Mouse (Mus musculus) lung, embryonic 16.5 days (tissue): ENCODE measurements at regions not wholly inside any gene's neighbourhood (a gene's known extent, or its start where the extent isn't known, plus 50 kb on each side); places are given as distances from the start of the nearest gene placed in this dataset.

ENCODE experiments used
- ATAC-seq: fragments of 200-750 bp; cut with Nextera tagmentation; 2 replicates; pipeline ENCODE4 v1.8.0; 2017; ENCODE audit warnings: low read depth, mild to moderate bottlenecking, moderate library complexity
- H3K27ac ChIP-seq: fragments of 300-500 bp; sonication (generic); 2 replicates; pipeline ENCODE4 v1.5.1; 2014; ENCODE audit warnings: mild to moderate bottlenecking, control low read depth, low read length
- H3K27me3 ChIP-seq: fragments of 300-500 bp; sonication (generic); 2 replicates; pipeline ENCODE4 v1.6.1; 2014; ENCODE audit warnings: low read depth, low read length, mixed read lengths; ENCODE audit not compliant: control insufficient read depth, insufficient read depth
- H3K36me3 ChIP-seq: fragments of 300-500 bp; sonication (generic); 2 replicates; pipeline ENCODE4 v1.6.1; 2014; ENCODE audit warnings: low read length; ENCODE audit not compliant: control insufficient read depth, insufficient read depth
- H3K4me1 ChIP-seq: fragments of 300-500 bp; sonication (generic); replicated peaks from 2 replicates; pipeline ENCODE4 v1.6.1; 2014; ENCODE audit warnings: low read length, mixed read lengths; ENCODE audit not compliant: control insufficient read depth, insufficient read depth
- H3K4me2 ChIP-seq: fragments of 300-500 bp; sonication (generic); 2 replicates; pipeline ENCODE4 v1.6.1; 2014; ENCODE audit warnings: low read depth, low read length, control low read depth
- H3K4me3 ChIP-seq: fragments of 300-500 bp; sonication (generic); 2 replicates; pipeline ENCODE4 v1.5.1; 2014; ENCODE audit warnings: mild to moderate bottlenecking, low read length, control low read depth
- H3K9ac ChIP-seq: fragments of 300-500 bp; sonication (generic); 2 replicates; pipeline ENCODE4 v1.6.1; 2014; ENCODE audit warnings: low read length, control low read depth
- H3K9me3 ChIP-seq: fragments of 300-500 bp; sonication (generic); 2 replicates; pipeline ENCODE4 v1.6.1; 2016; ENCODE audit warnings: low read length; ENCODE audit not compliant: control insufficient read depth
- WGBS: fragments of 180-500 bp; shearing (Covaris S2); extraction: QIAGEN DNeasy Blood & Tissue Kit; methylation state at CpG from one replicate; pipeline ENCODE4 v1.1.7; 2014; 5-methylcytosine and 5-hydroxymethylcytosine counted together

- whole genome bisulfite sequencing = 19% methylated on average over 2 of the region's 2 CpGs
- no peaks in the 10 kb centered on the region for H3K36me3 ChIP-seq
- H3K27ac ChIP-seq = no peak overlapping the region
- no peak for ATAC-seq
- H3K4me1 ChIP-seq = no peaks in the 10 kb centered on the region
- H3K27me3 ChIP-seq = no peaks in the 10 kb centered on the region
- no peaks in the 10 kb centered on the region for H3K9me3 ChIP-seq
- no peak overlapping the region for H3K4me2 ChIP-seq
- no peak overlapping the region for H3K4me3 ChIP-seq
- H3K9ac ChIP-seq = no peak overlapping the region
Observed at GRCm38 (mm10) chr14:55301996-55302395, 80.2 kb downstream of the Dhrs2 start.

- H3K27me3 ChIP-seq = no peaks in the 10 kb centered on the region
- H3K4me3 ChIP-seq = no peak overlapping the region
- no peaks in the 10 kb centered on the region for H3K4me1 ChIP-seq
- H3K27ac ChIP-seq = no peak overlapping the region
- 59% methylated on average over 6 of the region's 6 CpGs for WGBS
- no peak for ATAC-seq
- H3K36me3 ChIP-seq = no peaks in the 10 kb centered on the region
- H3K9ac ChIP-seq = no peak overlapping the region
- H3K4me2 ChIP-seq = no peak overlapping the region
- H3K9me3 ChIP-seq = no peaks in the 10 kb centered on the region
Observed at GRCm38 (mm10) chr14:55313615-55314014, 91.8 kb downstream of the Dhrs2 start.

- H3K4me3 ChIP-seq = no peak overlapping the region
- H3K9ac ChIP-seq = no peak overlapping the region
- H3K9me3 ChIP-seq = no peaks in the 10 kb centered on the region
- H3K27ac ChIP-seq = no peak overlapping the region
- ATAC-seq = no peak
- no peak overlapping the region for H3K4me2 ChIP-seq
- H3K27me3 ChIP-seq = no peaks in the 10 kb centered on the region
- no peaks in the 10 kb centered on the region for H3K4me1 ChIP-seq
- no peaks in the 10 kb centered on the region for H3K36me3 ChIP-seq
Observed at GRCm38 (mm10) chr14:55323897-55324296, 102.1 kb downstream of the Dhrs2 start.

GRCm38 (mm10) chr14:55324335-55324734 lies 102.5 kb downstream of the Dhrs2 start:
- no peak for ATAC-seq
- no peak overlapping the region for H3K27ac ChIP-seq
- H3K9me3 ChIP-seq = no peaks in the 10 kb centered on the region
- WGBS = 45% methylated on average over 3 of the region's 3 CpGs
- no peaks in the 10 kb centered on the region for H3K27me3 ChIP-seq
- no peaks in the 10 kb centered on the region for H3K36me3 ChIP-seq
- no peak overlapping the region for H3K9ac ChIP-seq
- H3K4me3 ChIP-seq = no peak overlapping the region
- no peak overlapping the region for H3K4me2 ChIP-seq
- H3K4me1 ChIP-seq = no peaks in the 10 kb centered on the region

- Histone ChIP-seq H3K9me3 (no peaks in the 10 kb centered on the region), H3K4me2 (no peak overlapping the region), H3K4me3 (no peak overlapping the region), H3K36me3 (no peaks in the 10 kb centered on the region), H3K4me1 (no peaks in the 10 kb centered on the region), H3K9ac (no peak overlapping the region), H3K27me3 (no peaks in the 10 kb centered on the region), H3K27ac (no peak overlapping the region)
- 43% methylated on average over 3 of the region's 3 CpGs for WGBS
- ATAC-seq = no peak
Observed at GRCm38 (mm10) chr14:55333812-55334211, 112.0 kb downstream of the Dhrs2 start.

GRCm38 (mm10) chr14:55334305-55334704 lies 112.5 kb downstream of the Dhrs2 start:
- Histone ChIP-seq H3K4me2 (no peak overlapping the region), H3K4me3 (no peak overlapping the region), H3K27me3 (no peaks in the 10 kb centered on the region), H3K9me3 (no peaks in the 10 kb centered on the region), H3K4me1 (no peaks in the 10 kb centered on the region), H3K9ac (no peak overlapping the region), H3K36me3 (no peaks in the 10 kb centered on the region), H3K27ac (no peak overlapping the region)
- WGBS = 86% methylated on average over 7 of the region's 7 CpGs
- ATAC-seq = no peak

- Histone ChIP-seq H3K4me1 (no peaks in the 10 kb centered on the region), H3K36me3 (no peaks in the 10 kb centered on the region), H3K27ac (no peak overlapping the region), H3K9me3 (no peaks in the 10 kb centered on the region), H3K4me2 (no peak overlapping the region), H3K27me3 (no peaks in the 10 kb centered on the region), H3K9ac (no peak overlapping the region), H3K4me3 (no peak overlapping the region)
- no peak for ATAC-seq
- 75% methylated on average over 1 of the region's 1 CpGs for WGBS
Observed at GRCm38 (mm10) chr14:55335586-55335985, 113.8 kb downstream of the Dhrs2 start.

- no peak overlapping the region for H3K4me3 ChIP-seq
- no peak overlapping the region for H3K4me2 ChIP-seq
- 21% methylated on average over 5 of the region's 5 CpGs for WGBS
- no peak overlapping the region for H3K9ac ChIP-seq
- no peaks in the 10 kb centered on the region for H3K36me3 ChIP-seq
- H3K4me1 ChIP-seq = no peaks in the 10 kb centered on the region
- ATAC-seq = peak; percentile 51; the same call in 1 of the 2 replicates
- H3K27ac ChIP-seq = peak overlapping the region; percentile 9
- no peaks in the 10 kb centered on the region for H3K9me3 ChIP-seq
- no peaks in the 10 kb centered on the region for H3K27me3 ChIP-seq
Observed at GRCm38 (mm10) chr14:55336451-55337195, 114.8 kb downstream of the Dhrs2 start.

- Histone ChIP-seq H3K4me3 (no peak overlapping the region), H3K4me1 (no peaks in the 10 kb centered on the region), H3K9me3 (no peaks in the 10 kb centered on the region), H3K27me3 (no peaks in the 10 kb centered on the region), H3K4me2 (no peak overlapping the region), H3K36me3 (no peaks in the 10 kb centered on the region), H3K27ac (no peak overlapping the region), H3K9ac (no peak overlapping the region)
- no peak for ATAC-seq
- WGBS = 67% methylated on average over 9 of the region's 9 CpGs
Observed at GRCm38 (mm10) chr14:55338010-55338409, 116.2 kb downstream of the Dhrs2 start.

GRCm38 (mm10) chr14:55338500-55338899 lies 116.7 kb downstream of the Dhrs2 start:
- Histone ChIP-seq H3K36me3 (no peaks in the 10 kb centered on the region), H3K4me1 (no peaks in the 10 kb centered on the region), H3K4me3 (no peak overlapping the region), H3K27ac (no peak overlapping the region), H3K27me3 (no peaks in the 10 kb centered on the region), H3K9me3 (no peaks in the 10 kb centered on the region), H3K9ac (no peak overlapping the region), H3K4me2 (no peak overlapping the region)
- no peak for ATAC-seq
- 40% methylated on average over 7 of the region's 7 CpGs for WGBS
